Mouse (Mus musculus): Measurements from ENCODE around the gene Ltf.

Gene Ltf

GRCm38 (mm10) chr9:111033717-111034116, 14.6 kb downstream of the Ltf start:
- DNase-seq (ENCODE audit: low read depth in 1 of 2, low spot score in 2 of 2) = no peak

GRCm38 (mm10) chr9:111039966-111040365, 20.9 kb downstream of the Ltf start:
- no peak for DNase-seq (ENCODE audit: low read depth in 1 of 2, low spot score in 2 of 2)

DNA sequence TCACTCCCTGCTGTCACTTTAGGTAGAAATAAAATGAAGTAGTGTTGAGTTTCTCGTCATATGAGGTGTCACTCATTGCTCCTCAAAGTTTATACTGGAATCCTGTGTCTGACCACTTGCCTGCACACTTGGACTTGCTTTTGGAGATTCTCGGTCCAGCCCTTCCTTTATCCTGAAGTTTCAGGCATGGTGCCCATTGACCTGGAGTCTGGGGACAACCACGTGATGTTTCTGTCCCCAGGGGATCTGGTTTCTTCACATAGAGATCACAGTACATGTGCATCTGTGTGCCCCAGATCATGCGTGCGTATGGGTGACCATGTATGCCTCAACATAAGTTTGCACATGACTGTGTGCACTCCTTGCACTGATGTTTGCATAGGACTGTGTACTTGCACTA, 23.2 kb downstream of the Ltf start:
- no peak for DNase-seq (ENCODE audit: low read depth in 1 of 2, low spot score in 2 of 2)

DNA sequence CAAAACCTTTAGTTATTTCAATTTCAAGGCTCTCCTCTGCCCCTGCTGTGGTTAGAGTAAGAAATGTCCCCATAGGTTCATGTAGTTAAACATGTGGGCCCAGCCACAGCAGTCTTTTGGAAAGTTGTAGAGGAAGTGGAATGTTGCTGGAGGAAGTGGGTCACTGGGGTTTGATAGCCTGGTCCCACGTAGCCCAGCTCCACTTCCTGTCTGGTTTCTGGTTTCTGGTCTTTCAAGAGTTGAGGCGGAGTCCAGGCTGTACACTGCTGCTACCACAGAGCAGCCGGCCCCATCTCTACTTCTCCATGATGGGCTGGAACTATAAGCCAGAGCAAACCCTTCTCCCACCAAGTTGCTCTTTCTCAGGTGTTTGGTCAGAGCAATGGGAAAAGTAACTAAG, 27.2 kb downstream of the Ltf start:
- DNase-seq (ENCODE audit: low read depth in 1 of 2, low spot score in 2 of 2) = peak in 1 of 2 experiments; percentile 45

- DNase-seq (ENCODE audit: low read depth in 1 of 2, low spot score in 2 of 2) = no peak
Measured at GRCm38 (mm10) chr9:111047266-111047665, 28.2 kb downstream of the Ltf start.

DNA sequence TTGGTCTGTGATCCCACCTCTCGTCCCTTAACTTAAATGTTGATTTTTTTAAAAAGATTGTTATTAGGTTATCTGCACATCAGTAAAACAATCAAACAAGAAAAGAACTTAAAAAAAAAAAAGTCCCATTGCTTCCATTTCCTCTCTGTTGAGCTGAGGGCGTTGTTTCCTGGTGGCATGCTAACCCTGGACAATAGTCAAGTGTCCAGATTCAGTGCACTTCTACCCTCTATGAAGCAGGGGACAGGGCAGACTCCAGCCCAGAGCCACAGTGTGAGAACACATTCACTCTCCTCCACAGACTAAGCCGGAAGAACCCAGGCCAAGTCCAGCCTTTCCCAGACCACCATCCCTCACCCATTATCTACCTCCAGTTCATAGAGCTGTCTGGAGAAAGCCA, 29.4 kb downstream of the Ltf start:
- no peak for DNase-seq (ENCODE audit: low read depth in 1 of 2, low spot score in 2 of 2)

- DNase-seq (ENCODE audit: low read depth in 1 of 2, low spot score in 2 of 2) = peak in 1 of 2 experiments; percentile 25
Measured at GRCm38 (mm10) chr9:111054923-111055322, 35.9 kb downstream of the Ltf start.

DNA sequence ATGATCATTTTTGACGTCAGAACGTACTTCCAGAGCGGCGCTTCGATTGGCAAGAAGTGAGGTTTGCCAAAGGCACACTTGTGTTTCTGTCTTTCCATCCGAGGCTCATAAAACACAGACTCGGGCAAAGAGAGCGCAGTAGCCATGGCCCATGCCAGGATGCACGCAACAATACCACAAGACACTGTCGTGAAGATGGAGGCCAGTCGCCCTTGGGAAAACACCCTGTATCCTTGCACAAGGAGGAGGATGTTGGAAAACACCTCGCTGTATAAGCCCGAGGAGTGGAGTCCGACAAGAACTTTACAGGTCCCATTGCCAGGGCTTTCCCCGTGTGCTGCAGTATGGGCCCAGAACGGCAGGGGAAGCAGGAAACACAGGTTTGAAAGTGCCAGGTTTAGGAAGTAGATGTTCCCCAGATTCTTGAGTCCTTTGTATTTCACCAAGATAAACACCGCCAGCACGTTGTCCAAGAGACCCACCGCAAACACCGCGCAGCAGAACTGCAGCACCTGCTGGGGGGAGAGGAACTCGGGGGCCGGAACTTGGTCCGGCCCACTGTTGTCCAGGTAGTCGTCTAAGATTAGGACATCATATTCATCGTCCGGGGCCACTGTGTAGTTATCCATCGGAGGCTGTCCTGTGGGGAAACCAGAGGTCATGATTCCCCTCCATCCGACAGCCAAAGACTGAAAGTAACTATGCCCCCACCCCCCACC, 36.9 kb downstream of the Ltf start:
- DNase-seq (ENCODE audit: low read depth in 1 of 2, low spot score in 2 of 2) = peak in 1 of 2 experiments; percentile 28

- DNase-seq (ENCODE audit: low read depth in 1 of 2, low spot score in 2 of 2) = no peak
Measured at GRCm38 (mm10) chr9:111056519-111056797, 37.4 kb downstream of the Ltf start.

DNA sequence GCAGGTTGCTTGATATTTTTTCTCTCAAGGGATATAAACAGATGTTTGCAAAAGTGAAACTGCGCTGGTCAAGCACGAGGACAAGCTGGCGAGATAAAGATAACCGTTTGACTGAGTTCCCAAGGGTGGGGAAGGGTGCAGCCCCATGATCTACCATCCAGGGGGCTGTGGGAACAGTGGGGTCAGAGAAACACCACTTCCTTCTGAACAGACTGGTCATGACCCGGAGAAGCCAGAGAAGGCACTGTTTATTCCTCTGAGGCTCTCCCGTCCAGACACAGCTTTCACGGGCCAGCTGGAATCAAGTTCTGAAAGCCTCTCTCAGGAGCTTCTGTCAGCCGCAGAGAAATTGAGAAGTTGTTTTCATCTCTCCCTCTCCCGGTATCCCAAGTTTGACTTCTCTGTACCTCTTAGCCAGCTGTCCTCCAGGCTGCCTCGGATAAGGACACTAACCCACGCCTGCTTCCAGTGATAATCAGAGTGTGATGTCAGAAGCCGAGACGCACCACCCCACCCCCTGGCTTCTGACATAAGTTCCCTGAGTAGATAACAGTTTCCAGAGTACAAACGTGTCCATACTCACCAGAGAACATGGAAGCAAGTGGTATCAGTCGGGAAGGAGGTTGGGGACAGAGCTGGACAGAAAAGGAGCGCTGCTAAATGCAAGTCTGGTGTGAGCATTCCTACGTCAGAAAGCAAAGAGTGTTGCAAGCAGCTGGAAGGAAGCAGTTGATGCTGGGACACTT, 37.9 kb downstream of the Ltf start, which contains the start of gene Ccrl2:
TSS of gene Ccrl2 (minus strand) at position 722 of the 746 bp plus-strand sequence.
- DNase-seq (ENCODE audit: low read depth in 1 of 2, low spot score in 2 of 2) = peak in 1 of 2 experiments; percentile 80

DNA sequence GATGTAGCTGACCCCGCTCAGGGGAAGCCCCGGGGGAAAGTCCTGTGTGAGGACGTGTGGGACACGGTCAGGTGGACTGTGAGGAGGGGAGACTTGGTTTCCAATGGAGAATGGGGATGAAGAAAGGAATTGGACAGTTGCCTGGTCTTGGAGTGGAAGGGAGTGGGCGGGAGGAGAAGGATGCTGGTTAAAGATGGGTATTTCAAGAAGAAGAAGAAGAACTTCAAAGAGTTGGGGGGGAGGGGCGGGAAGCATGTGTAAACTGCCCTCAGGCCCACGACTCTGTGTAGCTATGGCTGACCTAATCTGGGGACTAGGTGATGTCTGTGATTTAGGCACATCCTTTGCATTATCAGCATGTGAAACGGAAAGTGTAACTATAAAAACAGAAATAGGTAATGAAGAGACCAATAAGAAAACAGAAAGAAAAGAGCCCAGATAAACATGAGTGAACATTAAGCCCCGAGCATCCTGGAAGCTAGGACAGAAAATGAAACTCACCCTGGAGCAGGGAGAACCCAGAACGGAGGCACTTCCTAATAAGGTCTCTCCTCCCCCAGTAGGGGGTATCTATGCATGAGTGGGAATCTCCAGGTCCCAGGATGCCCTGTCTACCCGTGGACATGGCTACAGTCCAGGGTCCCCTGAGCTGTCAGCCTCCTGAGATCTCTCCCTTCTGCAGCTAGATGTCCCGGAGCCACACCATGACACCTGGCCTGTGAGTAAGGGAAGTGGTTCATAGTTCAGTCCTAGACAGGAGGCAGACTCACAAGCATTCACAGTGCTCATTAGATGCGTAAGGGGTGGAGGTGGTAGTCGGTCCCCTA, 38.7 kb downstream of the Ltf start:
- peak in 1 of 2 experiments; percentile 29 for DNase-seq (ENCODE audit: low read depth in 1 of 2, low spot score in 2 of 2)

GRCm38 (mm10) chr9:111058943-111059556, 40.0 kb downstream of the Ltf start:
- peak; percentile 32 to 53 for DNase-seq (ENCODE audit: low read depth in 1 of 2, low spot score in 2 of 2)

DNA sequence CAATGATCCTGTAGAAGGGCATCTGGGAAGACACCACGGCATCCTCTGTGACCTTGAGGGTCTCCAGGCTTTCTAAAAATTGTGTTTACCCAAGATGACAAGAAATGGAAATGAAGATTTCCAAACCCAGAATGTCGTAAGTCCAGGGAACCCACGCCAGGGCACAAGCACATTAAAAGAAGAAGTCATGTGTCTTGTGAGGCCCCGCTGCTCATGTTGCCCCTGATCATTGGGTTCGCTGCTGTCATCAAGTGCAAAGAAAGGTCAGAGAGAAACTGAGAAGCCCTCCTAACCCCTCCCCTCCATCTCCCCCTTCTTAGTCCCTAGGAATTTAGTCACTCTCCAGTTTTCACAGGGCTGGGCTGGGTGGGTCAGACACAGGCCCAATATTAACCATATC, 43.8 kb downstream of the Ltf start:
- peak in 1 of 2 experiments; percentile 54 for DNase-seq (ENCODE audit: low read depth in 1 of 2, low spot score in 2 of 2)

DNA sequence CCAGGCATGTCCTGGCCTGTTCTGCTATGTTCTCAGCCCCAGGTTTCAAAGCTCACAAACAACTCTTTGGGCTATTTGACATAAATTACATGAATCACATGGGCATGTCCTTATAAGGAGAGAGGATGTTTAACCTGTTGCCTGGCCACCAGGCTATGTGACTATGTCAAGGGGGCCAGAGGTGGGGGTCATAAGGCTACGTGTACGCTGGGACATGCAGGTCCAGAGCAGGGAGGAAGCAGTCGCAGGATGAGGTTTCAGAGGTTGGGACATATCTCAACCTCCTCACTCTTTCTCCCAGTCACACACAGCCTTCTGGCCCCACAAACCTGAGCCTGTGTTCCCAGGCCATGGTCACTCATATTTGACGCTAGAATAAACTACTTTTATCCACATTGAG, 48.0 kb downstream of the Ltf start:
- DNase-seq (ENCODE audit: low read depth in 1 of 2, low spot score in 2 of 2) = no peak

- peak in 1 of 2 experiments; percentile 68 for DNase-seq (ENCODE audit: low read depth in 1 of 2, low spot score in 2 of 2)
Measured at GRCm38 (mm10) chr9:111070546-111070961, 51.5 kb downstream of the Ltf start.

- DNase-seq (ENCODE audit: low read depth in 1 of 2, low spot score in 2 of 2) = no peak
Measured at GRCm38 (mm10) chr9:111072175-111072574, 53.1 kb downstream of the Ltf start.

DNA sequence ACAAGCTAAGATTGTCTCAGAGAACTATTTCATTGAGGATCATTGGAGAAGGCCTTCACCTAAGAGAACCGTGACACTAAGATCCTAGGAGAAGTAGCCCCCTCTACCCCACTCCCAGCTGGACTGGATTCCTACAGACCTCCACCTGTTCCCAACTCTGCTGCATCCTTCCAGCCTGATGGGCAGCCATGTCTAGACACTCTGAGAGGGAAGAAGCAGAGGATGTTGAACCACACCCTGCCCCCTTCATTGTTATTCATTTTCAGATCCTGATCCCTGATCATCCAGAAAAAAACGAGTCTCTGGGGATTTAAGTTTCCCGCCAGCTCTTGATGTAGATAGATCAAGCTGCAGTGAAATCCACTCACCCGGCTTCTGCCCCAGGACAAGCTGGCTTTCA, 53.9 kb downstream of the Ltf start:
- no peak for DNase-seq (ENCODE audit: low read depth in 1 of 2, low spot score in 2 of 2)

- no peak for DNase-seq (ENCODE audit: low read depth in 1 of 2, low spot score in 2 of 2)
Measured at GRCm38 (mm10) chr9:111077745-111078144, 58.7 kb downstream of the Ltf start.

GRCm38 (mm10) chr9:111080801-111081200, 61.7 kb downstream of the Ltf start:
- DNase-seq (ENCODE audit: low read depth in 1 of 2, low spot score in 2 of 2) = no peak

DNA sequence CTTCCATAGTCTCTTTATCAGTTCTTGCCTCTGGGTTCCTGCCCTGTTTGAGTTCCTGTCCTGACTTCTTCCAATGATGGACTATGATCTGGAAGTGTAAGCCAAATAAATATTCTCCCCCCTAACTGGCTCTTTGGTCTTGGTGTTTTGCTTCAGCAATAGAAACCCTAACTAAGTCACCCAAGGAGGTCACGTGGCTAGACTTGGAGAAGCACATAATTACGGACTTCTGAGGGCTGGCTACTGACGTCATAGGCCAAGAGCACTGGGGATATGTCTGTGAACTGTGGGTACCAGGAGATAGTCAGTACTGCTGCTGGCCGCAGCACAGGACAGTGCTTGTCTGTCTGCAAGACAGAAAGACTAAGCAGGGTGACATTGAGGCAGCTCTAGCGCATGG, 62.7 kb downstream of the Ltf start:
- no peak for DNase-seq (ENCODE audit: low read depth in 1 of 2, low spot score in 2 of 2)

DNA sequence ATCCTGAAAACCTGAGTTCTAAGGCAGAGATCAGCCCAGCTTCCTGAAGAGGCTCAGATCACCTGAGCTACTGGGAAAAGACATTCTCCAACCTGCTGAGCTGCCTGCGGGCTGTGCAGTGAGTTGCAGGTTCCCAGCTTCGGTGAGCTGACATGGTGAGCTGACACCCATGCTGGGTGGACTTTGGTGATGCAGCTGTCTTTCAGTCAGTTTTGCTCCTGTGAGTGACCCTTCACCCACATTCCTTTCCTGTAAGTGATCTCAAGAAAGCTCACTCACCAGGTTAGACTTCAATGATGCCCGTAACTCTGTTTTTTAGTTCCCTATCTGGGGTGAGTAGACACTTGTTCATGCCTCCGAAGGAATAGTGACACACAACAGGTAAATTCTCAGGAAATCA, 66.3 kb downstream of the Ltf start:
- no peak for DNase-seq (ENCODE audit: low read depth in 1 of 2, low spot score in 2 of 2)
